Mouse (Mus musculus) G1E-ER4 (cell line): ENCODE data around the gene Aifm3. TPM values are rescaled to one million over a fixed set of nuclear protein-coding genes. Genes with fewer than 3 reads are reported as not detected.

Experiments
- GATA1 ChIP-seq: IDR thresholded peaks from one replicate; pipeline ENCODE4 v1.8.0; 2012; ENCODE audit warnings: low read length, inconsistent platforms
- polyA plus RNA-seq: library from polyadenylated mRNA; stranded (reverse); fragments of >175 nt; gene quantifications from 2 replicates; pipeline ENCODE4 v1.2.3, GENCODE M21; 2012

Aifm3 gene
- not detected in 2 replicates for polyA plus RNA-seq

GRCm38 (mm10) chr16:17489469-17490111 is at the start of gene Aifm3:
TSS of gene Aifm3 (plus strand) at chr16:17489611.
- TF ChIP-seq GATA1: no peak

- TF ChIP-seq GATA1: no peak
These were observed 37.7 kb upstream of the Aifm3 start, which contains the start of gene Crkl for GRCm38 (mm10) chr16:17451541-17452372. TSS of gene Crkl (plus strand) at chr16:17451987.

GRCm38 (mm10) chr16:17452373-17452715 is 37.1 kb upstream of the Aifm3 start:
- no peak for TF ChIP-seq GATA1

- no peak for TF ChIP-seq GATA1
These were observed 32.5 kb upstream of the Aifm3 start for GRCm38 (mm10) chr16:17456901-17457300.

DNA sequence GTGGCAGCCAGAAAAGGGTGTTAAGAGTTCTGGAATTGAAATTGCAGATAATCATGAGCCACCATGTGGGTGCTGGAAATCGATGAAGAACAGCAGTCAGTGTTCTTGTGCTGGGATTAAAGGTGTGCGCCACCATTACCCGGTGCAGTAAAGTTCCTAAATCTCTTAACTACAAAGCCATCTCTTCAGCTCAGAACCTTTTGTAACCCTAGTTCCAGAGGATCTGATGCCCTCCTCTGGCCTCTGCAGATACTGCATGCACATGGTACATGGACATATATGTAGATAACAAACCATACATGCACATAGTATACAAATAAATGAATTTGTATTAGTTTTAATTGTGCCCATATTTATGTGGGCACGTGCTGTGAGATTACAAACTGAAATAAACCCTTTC is 29.2 kb upstream of the Aifm3 start:
- TF ChIP-seq GATA1: no peak

- no peak for TF ChIP-seq GATA1
These were observed 27.8 kb upstream of the Aifm3 start for GRCm38 (mm10) chr16:17461596-17461995.

GRCm38 (mm10) chr16:17463184-17463583 is 26.2 kb upstream of the Aifm3 start:
- no peak for TF ChIP-seq GATA1

GRCm38 (mm10) chr16:17466875-17467663 is 22.3 kb upstream of the Aifm3 start:
- no peak for TF ChIP-seq GATA1

DNA sequence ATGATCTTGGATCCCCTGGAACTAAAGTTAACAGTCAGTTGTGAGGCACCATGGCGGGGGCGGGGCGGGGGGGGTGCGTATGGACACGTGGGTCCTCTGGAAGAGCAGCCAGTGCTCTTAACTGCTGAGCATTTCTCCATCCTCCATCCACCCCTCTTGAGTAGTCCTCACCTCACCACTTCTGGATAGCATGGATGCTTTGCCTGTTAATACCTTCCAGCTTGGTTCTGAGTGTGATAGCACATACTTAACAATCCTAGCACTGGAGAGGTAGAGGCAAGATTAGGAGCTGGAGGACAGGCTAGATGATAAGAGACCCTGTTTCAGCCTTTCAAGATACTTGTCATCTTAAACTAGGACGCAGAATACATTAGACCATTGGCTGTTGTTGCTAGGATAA is 16.9 kb upstream of the Aifm3 start:
- TF ChIP-seq GATA1: no peak

DNA sequence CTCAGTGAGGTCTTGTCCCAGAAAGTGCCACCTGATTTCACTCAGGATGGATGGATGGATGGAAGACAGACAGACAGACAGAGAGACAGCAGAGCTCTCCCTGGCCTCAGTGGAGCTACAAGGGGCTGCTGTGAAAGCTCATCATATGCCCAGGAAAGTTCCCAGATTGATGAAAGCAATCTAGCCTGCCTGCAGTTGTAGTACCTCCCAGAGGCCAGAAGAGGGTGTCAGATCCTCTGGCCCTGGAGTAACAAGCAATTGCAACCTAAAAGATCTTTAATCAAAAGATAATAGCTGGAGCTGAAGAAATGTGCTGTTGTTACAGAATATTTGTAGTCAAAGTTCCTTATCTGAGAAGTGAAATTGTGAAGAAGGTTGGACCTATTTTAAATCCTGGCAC is 15.3 kb upstream of the Aifm3 start:
- no peak for TF ChIP-seq GATA1

GRCm38 (mm10) chr16:17474761-17475160 is 14.7 kb upstream of the Aifm3 start:
- no peak for TF ChIP-seq GATA1

- no peak for TF ChIP-seq GATA1
These were observed 14.1 kb upstream of the Aifm3 start for GRCm38 (mm10) chr16:17475326-17475725.

DNA sequence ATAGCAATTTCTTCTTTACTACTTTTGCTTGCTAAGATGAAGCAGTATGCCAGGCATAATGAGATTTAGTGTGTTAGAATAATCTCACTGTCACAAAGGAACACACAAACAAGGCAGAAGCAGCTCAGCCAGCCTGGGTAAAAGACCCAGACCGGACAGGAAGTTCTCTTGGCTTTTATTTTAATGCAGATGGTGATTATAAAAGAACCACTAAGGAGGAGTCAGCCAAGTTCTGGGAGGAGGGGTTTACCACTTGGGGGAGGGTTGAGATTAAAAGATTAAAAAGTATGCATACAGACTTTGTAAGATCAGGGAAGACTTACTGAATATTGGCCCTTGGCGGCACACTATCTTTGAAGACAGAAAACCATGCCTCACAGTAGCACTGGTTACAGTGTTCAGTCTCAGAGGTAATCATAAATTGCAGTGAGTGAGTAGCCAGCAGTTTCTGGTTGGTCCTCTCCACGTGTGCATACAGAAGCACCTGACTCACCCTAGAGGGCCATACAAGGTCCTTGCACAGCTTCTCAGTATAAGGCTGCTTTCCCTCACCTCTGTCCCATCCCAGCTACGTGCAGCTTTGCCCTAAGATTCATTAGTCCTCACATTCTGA is 11.0 kb upstream of the Aifm3 start:
- TF ChIP-seq GATA1: no peak

- TF ChIP-seq GATA1: peak; percentile 66
These were observed 7.9 kb upstream of the Aifm3 start for GRCm38 (mm10) chr16:17481465-17481864.

DNA sequence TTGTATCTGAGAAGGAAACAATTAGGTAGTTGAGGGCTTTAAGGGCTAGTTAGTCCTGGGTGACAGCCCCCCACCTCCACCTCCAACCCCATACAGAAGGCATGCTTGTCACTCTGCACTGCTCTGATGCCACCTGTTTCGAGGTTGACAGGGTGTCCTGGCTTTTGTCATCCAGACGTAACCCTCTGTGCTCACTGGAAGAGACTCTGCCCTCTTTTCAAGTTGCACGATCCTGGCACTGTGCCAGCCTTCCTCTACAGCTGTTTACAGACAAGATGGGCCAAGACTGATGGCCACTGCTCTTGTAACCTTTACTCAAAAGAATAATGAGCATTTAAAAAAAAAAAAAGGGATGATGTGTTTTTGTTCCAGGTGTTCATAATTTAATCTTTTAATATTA is 2.9 kb upstream of the Aifm3 start:
- no peak for TF ChIP-seq GATA1
